Mouse (Mus musculus) liver, embryonic 14.5 days (tissue): ENCODE results near the gene Pde6h.

Experiments used
- CTCF ChIP-seq: IDR thresholded peaks from 2 replicates; pipeline ENCODE4 v1.5.1; 2016; ENCODE audit warnings: antibody characterized with exemption, low read depth, control low read depth
- EP300 ChIP-seq: IDR thresholded peaks from 2 replicates; pipeline ENCODE4 v1.6.1; 2016; ENCODE audit warnings: antibody characterized with exemption, low read depth

GRCm38 (mm10) chr6:136902527-136902926 is 21.1 kb upstream of the Pde6h start:
- TF ChIP-seq CTCF (no peak), EP300 (no peak)
